Mouse (Mus musculus): ENCODE data around the gene Celf5. TPM values are rescaled to one million over a fixed set of nuclear protein-coding genes. Genes with fewer than 3 reads are reported as not detected.

Celf5 gene
- polyA plus RNA-seq, 1 experiment from 2014 or later: 61.3 TPM

GRCm38 (mm10) chr10:81465265-81465645 lies 17.3 kb downstream of the Celf5 start:
- WGBS: 0% methylated on average over 5 of the region's 5 CpGs
- Histone ChIP-seq H3K4me1 (replicated peaks) (peaks cover 18% of the 10 kb centered on the region), H3K36me3 (peaks cover 70% of the 10 kb centered on the region), H3K9me3 (no peaks in the 10 kb centered on the region), H3K4me2 (no peak overlapping the region), H3K4me3 (no peak overlapping the region), H3K27ac (no peak overlapping the region), H3K9ac (no peak overlapping the region), H3K27me3 (peaks cover 83% of the 10 kb centered on the region)
- ATAC-seq (ENCODE audit: low FRiP score): peak; percentile 23

- ATAC-seq (ENCODE audit: low FRiP score): peak; percentile 60
- H3K4me3 ChIP-seq: peak overlapping the region; percentile 31
- H3K27me3 ChIP-seq: peaks cover 89% of the 10 kb centered on the region
- H3K4me2 ChIP-seq: peak overlapping the region; percentile 50
- peaks cover 18% of the 10 kb centered on the region for H3K4me1 ChIP-seq (replicated peaks)
- H3K9ac ChIP-seq: peak overlapping the region; percentile 24; the same call in 1 of the 2 replicates
- 4% methylated on average over 33 of the region's 33 CpGs for WGBS
- H3K9me3 ChIP-seq: no peaks in the 10 kb centered on the region
- H3K27ac ChIP-seq: no peak overlapping the region
- peaks cover 70% of the 10 kb centered on the region for H3K36me3 ChIP-seq
These were observed 17.9 kb downstream of the Celf5 start for GRCm38 (mm10) chr10:81464405-81465264.

DNA sequence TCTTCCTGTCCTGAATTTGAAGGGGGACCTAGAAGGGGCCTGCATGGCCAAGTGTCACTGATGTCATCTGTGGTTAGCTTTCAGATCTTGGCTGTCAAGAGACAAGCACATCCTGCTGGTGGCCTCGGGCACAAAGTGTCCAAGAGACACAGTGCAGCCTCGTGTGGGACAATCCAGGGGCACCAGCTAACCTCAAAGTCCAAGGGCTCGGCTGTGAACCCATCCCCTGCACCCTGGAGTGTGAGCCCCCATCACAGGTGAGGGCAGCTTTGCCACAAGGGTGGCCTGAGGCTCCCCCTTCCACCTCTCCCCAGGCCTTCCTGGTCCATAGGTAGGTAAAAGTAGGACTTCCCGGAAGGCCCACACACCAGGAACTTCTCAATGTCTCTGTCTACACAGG lies 19.0 kb downstream of the Celf5 start:
- Histone ChIP-seq H3K4me3 (no peak overlapping the region), H3K9ac (no peak overlapping the region), H3K9me3 (no peaks in the 10 kb centered on the region), H3K4me2 (no peak overlapping the region), H3K36me3 (peaks cover 61% of the 10 kb centered on the region), H3K4me1 (replicated peaks) (peaks cover 18% of the 10 kb centered on the region), H3K27ac (no peak overlapping the region), H3K27me3 (peaks cover 91% of the 10 kb centered on the region)
- ATAC-seq (ENCODE audit: low FRiP score): no peak
- WGBS: 77% methylated on average over 4 of the region's 4 CpGs

DNA sequence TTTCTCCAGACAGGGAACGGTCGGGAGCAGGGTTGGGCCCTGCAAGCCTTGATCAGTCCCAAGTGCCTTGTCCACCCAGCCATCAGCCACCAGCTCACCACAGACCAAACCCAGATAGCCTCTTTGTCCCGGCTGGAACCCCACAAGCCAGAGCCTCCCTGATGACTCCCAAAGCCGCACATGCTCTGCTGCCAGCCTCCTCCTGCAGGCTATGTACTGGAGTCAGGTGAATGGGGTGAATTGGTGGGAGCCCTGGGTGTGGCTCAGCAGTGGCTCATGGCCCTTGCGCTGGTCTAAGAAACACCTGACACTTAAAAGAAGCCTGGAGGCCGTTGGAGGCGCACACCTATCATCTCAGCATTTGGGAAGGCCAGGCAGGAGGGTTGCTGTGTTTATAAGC lies 19.6 kb downstream of the Celf5 start:
- Histone ChIP-seq H3K4me1 (replicated peaks) (peaks cover 18% of the 10 kb centered on the region), H3K9ac (no peak overlapping the region), H3K27me3 (peaks cover 95% of the 10 kb centered on the region), H3K9me3 (no peaks in the 10 kb centered on the region), H3K36me3 (peaks cover 55% of the 10 kb centered on the region), H3K27ac (no peak overlapping the region), H3K4me3 (no peak overlapping the region), H3K4me2 (no peak overlapping the region)
- WGBS: 81% methylated on average over 7 of the region's 7 CpGs
- ATAC-seq (ENCODE audit: low FRiP score): no peak

- no peak for ATAC-seq (ENCODE audit: low FRiP score)
- WGBS: 38% methylated on average over 7 of the region's 7 CpGs
These were observed 20.1 kb downstream of the Celf5 start for GRCm38 (mm10) chr10:81462415-81462804.

GRCm38 (mm10) chr10:81461673-81462414 lies 20.7 kb downstream of the Celf5 start:
- peaks cover 18% of the 10 kb centered on the region for H3K4me1 ChIP-seq (replicated peaks)
- ATAC-seq (ENCODE audit: low FRiP score): no peak
- H3K36me3 ChIP-seq: peaks cover 45% of the 10 kb centered on the region
- peaks cover 95% of the 10 kb centered on the region for H3K27me3 ChIP-seq
- no peaks in the 10 kb centered on the region for H3K9me3 ChIP-seq
- H3K9ac ChIP-seq: no peak overlapping the region
- H3K4me2 ChIP-seq: no peak overlapping the region
- no peak overlapping the region for H3K27ac ChIP-seq
- WGBS: 8% methylated on average over 16 of the region's 16 CpGs
- H3K4me3 ChIP-seq: no peak overlapping the region

More at GRCm38 (mm10) chr10:81462415-81462804, 20.1 kb downstream of the Celf5 start:
- Histone ChIP-seq H3K4me3 (no peak overlapping the region), H3K27me3 (peaks cover 93% of the 10 kb centered on the region), H3K9me3 (no peaks in the 10 kb centered on the region), H3K9ac (no peak overlapping the region), H3K36me3 (peaks cover 50% of the 10 kb centered on the region), H3K27ac (no peak overlapping the region), H3K4me2 (no peak overlapping the region), H3K4me1 (replicated peaks) (peaks cover 18% of the 10 kb centered on the region)

- peaks cover 18% of the 10 kb centered on the region for H3K4me1 ChIP-seq (replicated peaks)
- peaks cover 95% of the 10 kb centered on the region for H3K27me3 ChIP-seq
- H3K9ac ChIP-seq: no peak overlapping the region
- 38% methylated on average over 11 of the region's 11 CpGs for WGBS
- ATAC-seq (ENCODE audit: low FRiP score): no peak
- no peak overlapping the region for H3K27ac ChIP-seq
- H3K4me2 ChIP-seq: no peak overlapping the region
- H3K4me3 ChIP-seq: no peak overlapping the region
- H3K9me3 ChIP-seq: no peaks in the 10 kb centered on the region
- H3K36me3 ChIP-seq: peaks cover 36% of the 10 kb centered on the region
These were observed 21.6 kb downstream of the Celf5 start for GRCm38 (mm10) chr10:81460951-81461350.

GRCm38 (mm10) chr10:81460471-81460870 lies 22.0 kb downstream of the Celf5 start:
- Histone ChIP-seq H3K4me3 (no peak overlapping the region), H3K9me3 (no peaks in the 10 kb centered on the region), H3K27ac (no peak overlapping the region), H3K4me1 (replicated peaks) (peaks cover 18% of the 10 kb centered on the region), H3K27me3 (peaks cover 95% of the 10 kb centered on the region), H3K9ac (no peak overlapping the region), H3K4me2 (no peak overlapping the region), H3K36me3 (peaks cover 31% of the 10 kb centered on the region)
- no peak for ATAC-seq (ENCODE audit: low FRiP score)
- 34% methylated on average over 20 of the region's 20 CpGs for WGBS

GRCm38 (mm10) chr10:81459399-81459798 lies 23.1 kb downstream of the Celf5 start:
- H3K36me3 ChIP-seq: peaks cover 27% of the 10 kb centered on the region
- no peak overlapping the region for H3K4me3 ChIP-seq
- 71% methylated on average over 21 of the region's 21 CpGs for WGBS
- no peak overlapping the region for H3K27ac ChIP-seq
- H3K9me3 ChIP-seq: no peaks in the 10 kb centered on the region
- H3K4me2 ChIP-seq: no peak overlapping the region
- peaks cover 9% of the 10 kb centered on the region for H3K4me1 ChIP-seq (replicated peaks)
- peaks cover 95% of the 10 kb centered on the region for H3K27me3 ChIP-seq
- no peak for ATAC-seq (ENCODE audit: low FRiP score)
- no peak overlapping the region for H3K9ac ChIP-seq

- WGBS: 85% methylated on average over 6 of the region's 6 CpGs
- Histone ChIP-seq H3K9ac (no peak overlapping the region), H3K4me3 (no peak overlapping the region), H3K4me2 (no peak overlapping the region), H3K4me1 (replicated peaks) (no peaks in the 10 kb centered on the region), H3K27ac (no peak overlapping the region), H3K9me3 (no peaks in the 10 kb centered on the region), H3K27me3 (peaks cover 95% of the 10 kb centered on the region), H3K36me3 (peaks cover 19% of the 10 kb centered on the region)
- no peak for ATAC-seq (ENCODE audit: low FRiP score)
These were observed 24.2 kb downstream of the Celf5 start for GRCm38 (mm10) chr10:81458267-81458666.

DNA sequence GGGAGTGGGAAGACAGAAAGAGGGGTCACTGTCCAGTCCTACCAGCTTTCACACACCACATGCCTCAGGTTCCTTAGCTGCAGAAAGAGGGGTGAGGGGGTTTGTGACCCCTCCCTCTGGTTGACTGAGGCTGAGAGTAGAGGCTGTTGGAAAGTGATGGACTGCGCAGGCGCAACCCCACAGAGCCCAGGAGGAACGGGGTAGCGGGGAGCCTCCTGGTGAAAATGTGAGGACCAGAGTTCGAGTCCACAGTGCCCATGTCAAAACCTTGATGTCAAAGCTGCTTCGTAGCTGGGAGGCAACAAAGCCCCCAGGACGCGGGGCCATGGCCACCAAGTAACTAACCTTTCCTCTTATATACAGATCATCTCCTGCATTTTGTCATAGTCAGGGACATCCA lies 24.9 kb downstream of the Celf5 start:
- no peaks in the 10 kb centered on the region for H3K9me3 ChIP-seq
- H3K4me2 ChIP-seq: no peak overlapping the region
- H3K4me1 ChIP-seq (replicated peaks): no peaks in the 10 kb centered on the region
- no peak for ATAC-seq (ENCODE audit: low FRiP score)
- H3K9ac ChIP-seq: no peak overlapping the region
- H3K27me3 ChIP-seq: peaks cover 95% of the 10 kb centered on the region
- H3K4me3 ChIP-seq: no peak overlapping the region
- 83% methylated on average over 8 of the region's 8 CpGs for WGBS
- peaks cover 14% of the 10 kb centered on the region for H3K36me3 ChIP-seq
- H3K27ac ChIP-seq: no peak overlapping the region

DNA sequence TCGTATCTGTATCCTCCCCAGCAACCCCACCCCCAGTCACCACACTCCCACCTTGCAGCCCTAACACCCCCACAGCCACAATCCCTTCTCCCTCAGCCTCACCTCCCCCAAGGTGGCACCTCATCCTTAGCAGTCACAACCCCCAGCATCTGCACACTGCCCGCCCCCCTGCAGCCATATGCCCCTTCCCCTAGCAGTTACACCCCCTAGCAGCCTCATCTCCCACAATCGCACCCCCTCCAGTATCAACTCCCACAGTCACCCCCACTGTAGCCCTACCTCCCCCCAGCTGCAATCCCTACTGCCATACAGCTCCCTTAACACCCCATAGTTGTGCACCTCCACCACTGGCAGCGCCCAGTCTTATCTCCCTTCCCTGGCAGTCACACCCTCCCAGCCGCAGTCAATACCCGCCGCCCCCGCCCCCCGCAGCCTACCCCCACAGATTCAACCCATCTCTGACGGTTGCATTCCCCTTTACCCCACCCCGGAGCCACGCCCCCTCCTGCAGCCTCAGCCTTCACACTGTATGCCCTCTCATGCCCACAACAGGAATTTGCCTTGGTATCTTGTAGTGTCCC lies 25.4 kb downstream of the Celf5 start:
- Histone ChIP-seq H3K9ac (no peak overlapping the region), H3K4me2 (no peak overlapping the region), H3K4me1 (replicated peaks) (0 out of 2 replicates have a peak, but pooled peaks cover 5% of the 10 kb centered on the region), H3K9me3 (no peaks in the 10 kb centered on the region), H3K27ac (no peak overlapping the region), H3K36me3 (peaks cover 8% of the 10 kb centered on the region), H3K27me3 (peaks cover 95% of the 10 kb centered on the region), H3K4me3 (no peak overlapping the region)
- 55% methylated on average over 12 of the region's 12 CpGs for WGBS
- ATAC-seq (ENCODE audit: low FRiP score): peak; percentile 18; the same call in 1 of the 2 replicates

Data from hindbrain, embryonic 13.5 days (tissue).